Mouse (Mus musculus) cerebellum, postnatal 36 days (tissue): ENCODE measurements at regions not wholly inside any gene's neighbourhood (a gene's known extent, or its start where the extent isn't known, plus 50 kb on each side); places are given as distances from the start of the nearest gene placed in this dataset.

ENCODE experiments used
- DNase-seq, 2 experiments: peaks; one replicate each; pipeline ENCODE4 v3.0.0; 2021 to 2022; ENCODE audit warnings: mixed read lengths in 2 of 2

- no peak for DNase-seq
Measured at GRCm38 (mm10) chr14:14599586-14599985, 102.5 kb upstream of the Slc4a7 start.

- no peak for DNase-seq
Measured at GRCm38 (mm10) chr14:14599990-14600389, 102.1 kb upstream of the Slc4a7 start.

GRCm38 (mm10) chr14:14603439-14603838, 98.6 kb upstream of the Slc4a7 start:
- DNase-seq = no peak

- DNase-seq = no peak
Measured at GRCm38 (mm10) chr14:14607074-14607473, 95.0 kb upstream of the Slc4a7 start.

- no peak for DNase-seq
Measured at GRCm38 (mm10) chr14:14612245-14612644, 89.8 kb upstream of the Slc4a7 start.

GRCm38 (mm10) chr14:14620316-14620715, 81.8 kb upstream of the Slc4a7 start:
- DNase-seq = no peak

GRCm38 (mm10) chr14:14628673-14629072, 73.4 kb upstream of the Slc4a7 start:
- DNase-seq = no peak

- no peak for DNase-seq
Measured at GRCm38 (mm10) chr14:14631750-14632149, 70.3 kb upstream of the Slc4a7 start.

- DNase-seq = no peak
Measured at GRCm38 (mm10) chr14:14632471-14632870, 69.6 kb upstream of the Slc4a7 start.

- DNase-seq = peak in 1 of 2 experiments; percentile 6
Measured at GRCm38 (mm10) chr14:14632951-14633931, 68.8 kb upstream of the Slc4a7 start.

GRCm38 (mm10) chr14:14634021-14634420, 68.1 kb upstream of the Slc4a7 start:
- DNase-seq = no peak

GRCm38 (mm10) chr14:14639102-14640015, 62.7 kb upstream of the Slc4a7 start:
- no peak for DNase-seq

- no peak for DNase-seq
Measured at GRCm38 (mm10) chr14:14640023-14640441, 62.0 kb upstream of the Slc4a7 start.

GRCm38 (mm10) chr14:14640557-14640956, 61.5 kb upstream of the Slc4a7 start:
- DNase-seq = no peak

- DNase-seq = no peak
Measured at GRCm38 (mm10) chr14:14643533-14643932, 58.5 kb upstream of the Slc4a7 start.

GRCm38 (mm10) chr14:14645084-14645483, 57.0 kb upstream of the Slc4a7 start:
- DNase-seq = no peak
